Mouse (Mus musculus) ES-Bruce4 (cell line): Measurements from ENCODE around the gene Nradd. TPM values are rescaled to one million over a fixed set of nuclear protein-coding genes. Genes with fewer than 3 reads are reported as not detected.
A peak's percentile ranks its signal among the peaks of the same experiment; 100 is the strongest.

ENCODE experiments used
- H3K27ac ChIP-seq: 2 replicates; pipeline ENCODE4 v1.5.1; 2012; ENCODE audit warnings: low read length, inconsistent platforms; ENCODE audit not compliant: insufficient read depth
- H3K27me3 ChIP-seq: 2 replicates; pipeline ENCODE4 v1.6.1; 2012; ENCODE audit warnings: mild to moderate bottlenecking, low read length, inconsistent platforms; ENCODE audit not compliant: control insufficient read depth, poor library complexity, insufficient read depth, severe bottlenecking
- H3K36me3 ChIP-seq: 2 replicates; pipeline ENCODE4 v1.6.1; 2012; ENCODE audit warnings: inconsistent platforms, mild to moderate bottlenecking, low read length, moderate library complexity; ENCODE audit not compliant: control insufficient read depth, poor library complexity, insufficient read depth, severe bottlenecking
- H3K4me1 ChIP-seq: one replicate; pipeline ENCODE4 v1.8.1; 2011; ENCODE audit warnings: low read length; ENCODE audit not compliant: control insufficient read depth, insufficient read depth
- H3K4me3 ChIP-seq: 2 replicates; pipeline ENCODE4 v1.5.1; 2011; ENCODE audit warnings: low read depth, mild to moderate bottlenecking, low read length
- H3K9ac ChIP-seq: 2 replicates; pipeline ENCODE4 v1.6.1; 2012; ENCODE audit warnings: low read depth, mild to moderate bottlenecking, inconsistent platforms; ENCODE audit not compliant: poor library complexity, severe bottlenecking
- H3K9me3 ChIP-seq: replicated peaks from 2 replicates; pipeline ENCODE4 v1.6.1; 2012; ENCODE audit warnings: mild to moderate bottlenecking, low read length, inconsistent platforms; ENCODE audit not compliant: control insufficient read depth, poor library complexity, insufficient read depth, severe bottlenecking
- CTCF ChIP-seq: IDR thresholded peaks from one replicate; pipeline ENCODE4 v1.8.1; 2011; ENCODE audit warnings: low read depth, low read length
- EP300 ChIP-seq: IDR thresholded peaks from 2 replicates; pipeline ENCODE4 v1.6.1; 2011; ENCODE audit warnings: low read depth, low read length; ENCODE audit not compliant: insufficient read depth
- POLR2A ChIP-seq: IDR thresholded peaks from one replicate; pipeline ENCODE4 v1.8.1; 2011; ENCODE audit warnings: low read length; ENCODE audit not compliant: insufficient read depth
- polyA plus RNA-seq: library from polyadenylated mRNA; stranded (reverse); fragments of >200 nt; gene quantifications from 2 replicates; pipeline ENCODE4 v1.2.4, GENCODE M21; 2011; ENCODE audit warnings: low read depth; ENCODE audit not compliant: missing spikeins, insufficient read depth, insufficient read length

The Nradd gene
- polyA plus RNA-seq, 1 experiment = 48.0 TPM

- TF ChIP-seq EP300 = no peak
- no peak for TF ChIP-seq CTCF
- TF ChIP-seq POLR2A = no peak
- H3K4me3 ChIP-seq = peak overlapping the region; percentile 75
- 0 out of 2 replicates have a peak, but pooled peaks cover 5% of the 10 kb centered on the region for H3K36me3 ChIP-seq
- peak overlapping the region; percentile 50 for H3K9ac ChIP-seq
- no peaks in the 10 kb centered on the region for H3K9me3 ChIP-seq
- no peaks in the 10 kb centered on the region for H3K4me1 ChIP-seq
- no peaks in the 10 kb centered on the region for H3K27me3 ChIP-seq
- H3K27ac ChIP-seq = peak overlapping the region; percentile 61
Measured at GRCm38 (mm10) chr9:110623416-110624195, 646 bp downstream of the Nradd start.

- Histone ChIP-seq H3K36me3 (peaks cover 10% of the 10 kb centered on the region), H3K9ac (no peak overlapping the region), H3K4me3 (no peak overlapping the region), H3K27ac (no peak overlapping the region), H3K27me3 (no peaks in the 10 kb centered on the region), H3K4me1 (no peaks in the 10 kb centered on the region), H3K9me3 (no peaks in the 10 kb centered on the region)
- TF ChIP-seq EP300 (no peak), CTCF (no peak), POLR2A (no peak)
Measured at GRCm38 (mm10) chr9:110622621-110623219, 1.5 kb downstream of the Nradd start.

- no peaks in the 10 kb centered on the region for H3K27me3 ChIP-seq
- TF ChIP-seq CTCF (no peak), EP300 (no peak), POLR2A (no peak)
- H3K36me3 ChIP-seq = peaks cover 12% of the 10 kb centered on the region
Measured at GRCm38 (mm10) chr9:110620685-110621084, 3.6 kb downstream of the Nradd start.

GRCm38 (mm10) chr9:110620180-110620579, 4.1 kb downstream of the Nradd start:
- no peaks in the 10 kb centered on the region for H3K27me3 ChIP-seq
- H3K4me1 ChIP-seq = no peaks in the 10 kb centered on the region
- H3K4me3 ChIP-seq = no peak overlapping the region
- H3K36me3 ChIP-seq = peaks cover 12% of the 10 kb centered on the region
- H3K27ac ChIP-seq = no peak overlapping the region
- no peaks in the 10 kb centered on the region for H3K9me3 ChIP-seq
- TF ChIP-seq EP300 (no peak), CTCF (peak; percentile 79), POLR2A (no peak)
- H3K9ac ChIP-seq = no peak overlapping the region

More at GRCm38 (mm10) chr9:110620685-110621084, 3.6 kb downstream of the Nradd start:
- Histone ChIP-seq H3K4me1 (no peaks in the 10 kb centered on the region), H3K9me3 (no peaks in the 10 kb centered on the region), H3K27ac (no peak overlapping the region), H3K4me3 (no peak overlapping the region), H3K9ac (no peak overlapping the region)

- no peak overlapping the region for H3K4me3 ChIP-seq
- H3K36me3 ChIP-seq = peaks cover 18% of the 10 kb centered on the region
- no peak overlapping the region for H3K9ac ChIP-seq
- no peaks in the 10 kb centered on the region for H3K9me3 ChIP-seq
- H3K27me3 ChIP-seq = no peaks in the 10 kb centered on the region
- H3K27ac ChIP-seq = peak overlapping the region; percentile 51
- H3K4me1 ChIP-seq = no peaks in the 10 kb centered on the region
- TF ChIP-seq POLR2A = no peak
- no peak for TF ChIP-seq CTCF
- no peak for TF ChIP-seq EP300
Measured at GRCm38 (mm10) chr9:110617081-110617480, 7.2 kb downstream of the Nradd start.

GRCm38 (mm10) chr9:110611471-110611870, 12.8 kb downstream of the Nradd start:
- Histone ChIP-seq H3K27me3 (no peaks in the 10 kb centered on the region), H3K9me3 (no peaks in the 10 kb centered on the region), H3K4me1 (no peaks in the 10 kb centered on the region), H3K27ac (no peak overlapping the region), H3K36me3 (peaks cover 18% of the 10 kb centered on the region), H3K4me3 (no peak overlapping the region), H3K9ac (no peak overlapping the region)
- TF ChIP-seq CTCF (no peak), EP300 (no peak), POLR2A (no peak)
